Mouse (Mus musculus) left cerebral cortex, adult 11 months (tissue): ENCODE data around the gene Slc10a4.
"Not testable (repeated sequence)": the region's sequence is repeated elsewhere in the genome, so short reads cannot be mapped to it uniquely, and the experiment has no call there.

Experiments used
- DNase-seq: peaks from one replicate; pipeline ENCODE4 v3.0.0; 2022; ENCODE audit warnings: low spot score

Gene Slc10a4

DNA sequence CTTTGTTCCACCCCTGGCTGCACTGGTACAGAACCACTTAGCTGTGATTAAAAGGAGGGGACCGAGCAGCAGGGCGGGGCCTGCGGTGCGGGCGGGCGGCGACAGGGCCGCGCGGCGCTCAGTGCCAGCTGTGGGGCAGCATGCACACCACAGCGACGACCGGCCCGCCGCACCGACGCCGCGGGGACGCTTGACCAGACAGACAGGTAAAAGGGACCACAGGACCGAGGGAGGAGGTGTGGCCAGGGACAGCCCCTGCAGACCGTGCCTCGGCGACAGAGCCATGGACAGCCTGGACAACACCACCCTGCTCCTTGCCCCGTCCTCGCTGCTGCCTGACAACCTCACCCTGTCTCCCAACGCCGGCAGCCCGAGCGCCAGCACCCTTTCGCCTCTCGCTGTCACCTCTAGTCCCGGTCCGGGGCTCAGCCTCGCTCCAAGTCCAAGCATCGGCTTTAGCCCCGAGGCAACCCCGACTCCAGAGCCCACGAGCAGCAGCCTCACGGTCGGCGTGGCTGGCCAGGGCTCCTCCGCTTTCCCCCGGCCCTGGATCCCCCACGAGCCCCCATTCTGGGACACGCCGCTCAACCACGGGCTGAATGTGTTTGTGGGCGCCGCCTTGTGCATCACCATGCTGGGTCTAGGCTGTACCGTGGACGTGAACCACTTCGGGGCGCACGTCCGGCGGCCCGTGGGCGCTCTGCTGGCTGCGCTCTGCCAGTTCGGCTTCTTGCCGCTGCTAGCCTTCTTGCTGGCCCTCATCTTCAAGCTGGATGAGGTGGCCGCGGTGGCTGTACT is at the start of gene Slc10a4:
Gene Slc10a4, plus strand, starts transcription at position 100 of the 798 bp plus-strand sequence.
- DNase-seq = no peak

DNA sequence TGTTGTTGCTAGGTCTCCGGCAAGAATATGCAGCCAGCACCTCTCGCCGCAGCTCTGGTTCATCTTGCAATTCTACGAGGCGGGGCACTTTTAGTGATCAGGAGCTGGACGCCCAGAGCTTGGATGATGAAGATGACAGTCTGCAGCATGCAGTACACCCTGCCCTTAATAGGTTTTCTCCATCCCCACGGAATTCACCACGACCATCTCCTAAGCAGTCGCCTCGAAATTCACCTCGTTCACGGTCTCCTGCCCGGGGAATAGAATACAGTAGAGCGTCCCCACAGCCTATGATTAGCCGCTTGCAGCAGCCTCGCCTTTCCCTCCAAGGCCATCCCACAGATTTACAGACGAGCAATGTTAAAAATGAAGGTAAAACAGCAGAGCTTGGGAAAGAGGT is 49.4 kb upstream of the Slc10a4 start:
- DNase-seq = no peak

DNA sequence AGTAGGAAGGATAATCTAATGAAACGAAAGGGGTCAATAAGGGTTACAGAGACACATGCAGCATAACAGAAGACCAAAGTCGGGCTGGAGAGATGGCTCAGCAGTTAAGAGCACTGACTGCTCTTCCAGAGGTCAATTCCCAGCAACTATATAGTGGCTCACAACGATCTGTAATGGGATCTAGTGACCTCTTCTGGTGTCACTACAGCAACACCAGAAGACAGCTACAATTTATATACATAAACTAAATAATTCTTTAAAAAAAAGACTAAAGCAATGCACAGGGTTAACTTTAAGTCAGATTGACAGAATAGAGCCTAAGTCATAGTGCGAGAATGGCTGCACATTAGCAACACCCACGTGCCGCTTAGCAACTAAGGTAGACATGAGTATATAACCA is 46.6 kb upstream of the Slc10a4 start:
- DNase-seq = no peak

GRCm38 (mm10) chr5:72965706-72966105 is 41.0 kb upstream of the Slc10a4 start:
- DNase-seq = no peak

GRCm38 (mm10) chr5:72972435-72972834 is 34.2 kb upstream of the Slc10a4 start:
- DNase-seq = no peak

DNA sequence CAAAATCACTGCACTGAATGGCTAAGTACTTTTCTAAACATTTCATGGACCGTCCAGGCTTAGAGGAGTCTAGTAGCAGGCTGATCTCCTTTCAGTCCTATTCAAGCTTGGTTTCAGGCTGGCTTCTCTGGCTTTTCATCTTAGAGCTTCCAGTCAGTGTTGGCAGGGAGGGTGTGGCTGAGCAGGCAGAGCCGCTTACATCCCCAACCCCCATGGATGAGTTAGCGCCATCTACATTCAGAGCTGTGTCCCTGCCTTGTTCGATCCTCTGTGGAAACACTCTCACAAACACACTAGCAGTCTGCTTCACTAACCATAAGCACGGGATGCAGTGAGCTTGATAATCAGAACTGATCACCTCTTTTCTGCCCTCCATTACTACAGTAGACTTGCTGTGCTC is 33.7 kb upstream of the Slc10a4 start:
- DNase-seq = no peak

- no peak for DNase-seq
Measured at GRCm38 (mm10) chr5:72974602-72975001, 32.1 kb upstream of the Slc10a4 start, which contains the start of gene Gm10135. Gm10135 (minus strand) TSS chr5:72974702.

DNA sequence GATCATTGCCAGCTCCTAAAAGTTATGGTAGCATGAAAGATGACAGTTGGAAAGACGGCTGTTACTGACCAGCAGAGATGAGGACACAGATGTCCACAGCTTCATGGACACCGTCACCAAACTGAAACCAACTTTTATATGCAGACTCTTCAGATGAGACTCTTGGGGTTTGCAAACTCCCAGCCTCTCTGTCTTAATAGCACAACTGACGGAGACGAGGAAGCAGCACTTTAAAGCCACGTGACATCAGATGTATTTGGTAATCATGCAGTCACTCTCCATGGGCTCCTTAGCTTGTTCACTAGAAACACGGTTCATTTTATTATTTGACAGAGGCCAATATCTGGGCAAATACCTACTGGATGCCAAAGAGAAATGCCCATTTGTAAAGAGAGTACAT is 30.7 kb upstream of the Slc10a4 start:
- no peak for DNase-seq

- no peak for DNase-seq
Measured at GRCm38 (mm10) chr5:72976539-72976938, 30.1 kb upstream of the Slc10a4 start.

GRCm38 (mm10) chr5:72984091-72984490 is 22.6 kb upstream of the Slc10a4 start:
- DNase-seq = peak; percentile 25

- DNase-seq = no peak
Measured at GRCm38 (mm10) chr5:72987786-72988185, 18.9 kb upstream of the Slc10a4 start.

DNA sequence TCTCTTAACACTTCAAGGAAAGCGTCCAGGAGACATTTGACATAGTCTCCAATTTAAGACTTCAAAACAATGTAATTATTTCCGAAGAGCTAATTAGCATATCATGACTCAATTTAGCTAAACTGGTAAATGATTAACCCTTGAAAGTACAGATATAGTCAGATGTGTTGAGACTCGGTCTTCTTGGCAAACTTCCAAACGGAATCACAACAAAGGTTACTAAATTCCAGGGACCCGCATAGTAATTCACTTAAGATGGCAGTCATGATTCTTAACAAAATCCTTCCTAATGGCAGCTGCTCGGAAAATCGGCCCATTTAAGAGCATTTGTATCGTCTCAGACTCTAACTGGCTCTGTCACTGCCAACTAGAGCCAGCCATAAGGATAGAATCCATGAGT is 16.9 kb upstream of the Slc10a4 start:
- DNase-seq = no peak

- DNase-seq = no peak
Measured at GRCm38 (mm10) chr5:72992474-72992873, 14.2 kb upstream of the Slc10a4 start.

GRCm38 (mm10) chr5:72994424-72994823 is 12.3 kb upstream of the Slc10a4 start:
- no peak for DNase-seq

DNA sequence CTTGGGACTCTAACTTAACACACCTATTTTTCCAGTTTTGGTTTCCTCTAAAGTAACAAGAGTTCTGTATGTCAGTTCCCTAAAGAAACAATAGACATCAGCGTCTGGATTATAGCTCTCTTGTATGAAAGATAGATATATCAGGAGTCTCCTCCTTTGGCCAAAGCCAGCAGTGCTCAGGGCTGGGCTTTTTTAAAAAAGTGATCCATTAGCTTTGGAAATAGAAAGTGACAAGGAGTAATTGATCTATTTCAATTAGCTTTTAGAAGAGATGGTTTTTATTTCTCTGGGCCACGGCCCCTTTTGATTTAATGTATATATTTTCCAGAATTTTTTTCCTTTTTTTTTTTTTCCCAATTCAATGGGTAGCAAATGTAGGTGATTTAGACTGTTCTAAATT is 11.8 kb upstream of the Slc10a4 start:
- no peak for DNase-seq

DNA sequence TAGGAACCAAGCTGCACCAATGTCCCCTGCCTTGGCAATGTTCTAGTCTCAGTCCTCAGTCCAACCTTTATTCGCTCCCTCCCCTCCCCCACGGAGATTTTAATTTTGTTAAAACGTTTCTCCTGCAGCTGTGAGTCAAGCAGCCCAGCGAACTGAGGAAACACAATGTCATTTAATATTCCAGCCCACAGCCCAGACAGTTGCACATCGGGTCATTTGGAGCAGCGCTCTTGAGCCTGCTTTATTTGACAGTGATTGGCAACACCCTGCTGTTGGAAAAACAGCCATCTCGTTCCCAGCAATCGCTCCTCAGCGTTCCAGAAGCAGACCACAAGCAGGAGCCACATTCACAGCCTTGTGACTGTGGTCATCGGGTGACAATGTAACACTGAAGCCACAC is 11.3 kb upstream of the Slc10a4 start:
- no peak for DNase-seq

GRCm38 (mm10) chr5:72998546-72998945 is 8.1 kb upstream of the Slc10a4 start:
- not testable (repeated sequence) for DNase-seq

DNA sequence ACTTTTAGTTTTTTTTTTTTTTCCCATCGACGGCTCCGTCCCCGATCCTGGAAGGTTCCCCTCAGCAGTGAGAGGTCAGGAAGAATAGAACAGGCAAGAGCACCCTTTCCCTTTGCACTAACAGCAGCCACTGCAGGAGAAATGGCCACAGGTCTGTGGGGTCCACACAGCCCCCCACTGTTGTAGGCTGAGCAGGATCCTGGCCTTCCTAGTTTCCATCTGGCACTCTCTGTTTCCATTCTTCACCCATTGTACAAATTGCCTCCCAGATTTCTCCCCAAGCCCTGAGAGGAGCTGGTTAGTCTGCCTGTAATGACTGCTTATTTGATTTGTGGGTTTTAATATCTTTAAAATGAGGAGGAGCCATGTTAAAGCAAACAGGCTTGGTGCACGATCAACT is 2.6 kb upstream of the Slc10a4 start:
- DNase-seq = no peak

DNA sequence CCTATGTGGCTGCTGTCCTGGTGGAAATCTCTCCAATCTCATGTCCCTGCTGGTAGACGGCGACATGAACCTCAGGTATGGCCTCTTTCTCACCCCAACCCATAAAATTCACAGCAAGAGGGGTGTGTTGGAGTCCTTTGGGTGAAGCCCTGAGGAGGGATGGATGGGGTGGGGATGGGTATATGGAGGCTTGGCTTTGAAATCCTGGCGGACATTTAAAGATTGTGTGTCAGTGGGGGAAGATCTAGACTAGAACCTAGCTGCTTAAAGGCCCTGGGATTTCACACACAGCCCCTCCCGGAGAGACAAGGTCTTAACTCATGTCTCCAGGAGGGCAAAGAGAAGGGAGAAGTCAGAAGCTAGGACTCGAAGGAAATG is 888 bp downstream of the Slc10a4 start:
- no peak for DNase-seq

- not testable (repeated sequence) for DNase-seq
Measured at GRCm38 (mm10) chr5:73008230-73008629, 1.5 kb downstream of the Slc10a4 start.

- not testable (repeated sequence) for DNase-seq
Measured at GRCm38 (mm10) chr5:73011806-73012205, 5.1 kb downstream of the Slc10a4 start.

- not testable (repeated sequence) for DNase-seq
Measured at GRCm38 (mm10) chr5:73012884-73013610, 6.4 kb downstream of the Slc10a4 start.

- DNase-seq = not testable (repeated sequence)
Measured at GRCm38 (mm10) chr5:73013611-73014287, 7.1 kb downstream of the Slc10a4 start.
